Mouse (Mus musculus): ENCODE data around the gene Ptbp3.

DNA sequence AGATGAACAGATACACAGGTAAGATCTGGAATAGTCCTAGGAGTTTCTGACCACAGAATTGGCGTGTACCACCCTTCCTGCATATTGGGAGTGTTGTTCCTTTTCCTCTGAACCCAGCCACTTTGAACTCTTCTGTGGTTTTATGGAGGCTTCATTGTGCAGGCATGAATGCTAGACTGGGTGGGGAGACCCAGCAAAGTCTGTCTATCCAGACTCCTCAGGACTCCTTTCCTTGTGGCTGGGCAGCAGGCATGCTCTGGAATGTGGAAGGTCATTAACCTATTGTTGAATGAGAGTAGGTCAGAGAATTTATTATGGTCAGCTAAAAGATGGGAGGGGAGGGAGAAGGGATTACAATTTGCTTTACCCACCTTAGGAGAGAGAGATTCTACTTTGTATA lies 101.9 kb downstream of the Ptbp3 start:
- TF ChIP-seq CTCF (IDR thresholded peaks at IDR 0.05; ENCODE audit: low read depth, low read length) (no peak), GATA1 (IDR thresholded peaks at IDR 0.05; ENCODE audit: borderline replicate concordance, low read length) (no peak), GATA2 (IDR thresholded peaks at IDR 0.05; ENCODE audit: borderline replicate concordance, low read depth, low read length) (no peak), TAL1 (conservative IDR thresholded peaks at IDR 0.05; ENCODE audit: low read depth, low read length) (no peak)

All from G1E (cell line).